Mouse (Mus musculus) embryonic facial prominence, embryonic 14.5 days (tissue): ENCODE data around the gene Susd6. TPM values are rescaled to one million over a fixed set of nuclear protein-coding genes. Genes with fewer than 3 reads are reported as not detected.

Experiments used
- ATAC-seq: fragments of 200-750 bp; cut with Nextera tagmentation; 2 replicates; pipeline ENCODE4 v1.8.0; 2017; ENCODE audit warnings: low read depth, moderate number of reproducible peaks, moderate TSS enrichment
- DNase-seq: peaks from one replicate; pipeline ENCODE4 v3.0.0-alpha.2; 2015; ENCODE audit warnings: low spot score
- H3K27ac ChIP-seq: fragments of 300-500 bp; sonication (generic); replicated peaks from 2 replicates; pipeline ENCODE4 v1.5.1; 2014; ENCODE audit warnings: low read depth, mild to moderate bottlenecking, low read length, moderate library complexity
- H3K27me3 ChIP-seq: fragments of 300-500 bp; sonication (generic); replicated peaks from 2 replicates; pipeline ENCODE4 v1.6.1; 2014; ENCODE audit warnings: low read length; ENCODE audit not compliant: control insufficient read depth, insufficient read depth
- H3K36me3 ChIP-seq: fragments of 300-500 bp; sonication (generic); 2 replicates; pipeline ENCODE4 v1.6.1; 2014; ENCODE audit warnings: low read length, mixed read lengths; ENCODE audit not compliant: control insufficient read depth, insufficient read depth
- H3K4me1 ChIP-seq: fragments of 300-500 bp; sonication (generic); 2 replicates; pipeline ENCODE4 v1.6.1; 2014; ENCODE audit warnings: antibody characterized with exemption, low read length; ENCODE audit not compliant: control insufficient read depth, insufficient read depth
- H3K4me2 ChIP-seq: fragments of 300-500 bp; sonication (generic); 2 replicates; pipeline ENCODE4 v1.6.1; 2014; ENCODE audit warnings: low read depth, mild to moderate bottlenecking, low read length, moderate library complexity, mixed read lengths
- H3K4me3 ChIP-seq: fragments of 300-500 bp; sonication (generic); 2 replicates; pipeline ENCODE4 v1.5.1; 2014; ENCODE audit warnings: low read depth, mild to moderate bottlenecking, low read length
- H3K9ac ChIP-seq: fragments of 300-500 bp; sonication (generic); 2 replicates; pipeline ENCODE4 v1.6.1; 2014; ENCODE audit warnings: low read depth, mild to moderate bottlenecking, low read length, moderate library complexity, mixed read lengths
- H3K9me3 ChIP-seq: fragments of 300-500 bp; sonication (generic); 2 replicates; pipeline ENCODE4 v1.6.1; 2016; ENCODE audit warnings: low read length; ENCODE audit not compliant: control insufficient read depth
- WGBS: fragments of 180-500 bp; shearing (Covaris S2); extraction: QIAGEN DNeasy Blood & Tissue Kit; methylation state at CpG from one replicate; pipeline ENCODE4 v1.1.7; 2014; 5-methylcytosine and 5-hydroxymethylcytosine counted together
- polyA plus RNA-seq: library from polyadenylated mRNA; unstranded; fragments of >200 nt; fragmentation: Nextera tagmentation; extraction: Ambion mirVana; gene quantifications from 2 replicates; pipeline ENCODE4 v1.2.1, GENCODE M21; 2014

Gene Susd6
- polyA plus RNA-seq, 1 experiment from 2014 or later = 20.6 TPM

- no peak overlapping the region for H3K27ac ChIP-seq
- H3K4me2 ChIP-seq = no peak overlapping the region
- no peak overlapping the region for H3K9ac ChIP-seq
- DNase-seq (no peak), ATAC-seq (no peak)
- H3K27me3 ChIP-seq = no peaks in the 10 kb centered on the region
- no peaks in the 10 kb centered on the region for H3K4me1 ChIP-seq
- 83% methylated on average over 4 of the region's 4 CpGs for WGBS
- H3K4me3 ChIP-seq = no peak overlapping the region
- no peaks in the 10 kb centered on the region for H3K36me3 ChIP-seq
- no peaks in the 10 kb centered on the region for H3K9me3 ChIP-seq
These were observed 10.6 kb upstream of the Susd6 start for GRCm38 (mm10) chr12:80779760-80780159.

- no peak overlapping the region for H3K9ac ChIP-seq
- no peaks in the 10 kb centered on the region for H3K27me3 ChIP-seq
- DNase-seq = no peak
- no peaks in the 10 kb centered on the region for H3K36me3 ChIP-seq
- no peaks in the 10 kb centered on the region for H3K4me1 ChIP-seq
- no peak overlapping the region for H3K4me2 ChIP-seq
- H3K4me3 ChIP-seq = no peak overlapping the region
- no peaks in the 10 kb centered on the region for H3K9me3 ChIP-seq
- H3K27ac ChIP-seq = no peak overlapping the region
- no peak for ATAC-seq
- WGBS = 76% methylated on average over 3 of the region's 3 CpGs
These were observed 8.1 kb upstream of the Susd6 start for GRCm38 (mm10) chr12:80782190-80782589.

GRCm38 (mm10) chr12:80782892-80783291 lies 7.4 kb upstream of the Susd6 start:
- H3K4me1 ChIP-seq = no peaks in the 10 kb centered on the region
- no peak overlapping the region for H3K4me2 ChIP-seq
- H3K27ac ChIP-seq = no peak overlapping the region
- H3K27me3 ChIP-seq = no peaks in the 10 kb centered on the region
- no peaks in the 10 kb centered on the region for H3K36me3 ChIP-seq
- WGBS = 35% methylated on average over 3 of the region's 3 CpGs
- no peak overlapping the region for H3K9ac ChIP-seq
- no peak overlapping the region for H3K4me3 ChIP-seq
- no peaks in the 10 kb centered on the region for H3K9me3 ChIP-seq
- ATAC-seq = no peak
- DNase-seq = no peak

- ATAC-seq (no peak), DNase-seq (no peak)
- Histone ChIP-seq H3K27ac (no peak overlapping the region), H3K4me2 (no peak overlapping the region), H3K36me3 (no peaks in the 10 kb centered on the region), H3K4me1 (no peaks in the 10 kb centered on the region), H3K9ac (no peak overlapping the region), H3K4me3 (no peak overlapping the region), H3K9me3 (no peaks in the 10 kb centered on the region), H3K27me3 (no peaks in the 10 kb centered on the region)
- WGBS = 64% methylated on average over 1 of the region's 1 CpGs
These were observed 6.4 kb upstream of the Susd6 start for GRCm38 (mm10) chr12:80783889-80784288.

GRCm38 (mm10) chr12:80785005-80785404 lies 5.3 kb upstream of the Susd6 start:
- Histone ChIP-seq H3K9ac (no peak overlapping the region), H3K4me3 (no peak overlapping the region), H3K9me3 (no peaks in the 10 kb centered on the region), H3K27me3 (no peaks in the 10 kb centered on the region), H3K4me2 (no peak overlapping the region), H3K36me3 (no peaks in the 10 kb centered on the region), H3K27ac (no peak overlapping the region), H3K4me1 (peaks cover 4% of the 10 kb centered on the region; the same call in 1 of the 2 replicates)
- WGBS = 80% methylated on average over 5 of the region's 5 CpGs
- DNase-seq = no peak
- no peak for ATAC-seq

GRCm38 (mm10) chr12:80785597-80785996 lies 4.7 kb upstream of the Susd6 start:
- H3K27me3 ChIP-seq = no peaks in the 10 kb centered on the region
- no peak overlapping the region for H3K27ac ChIP-seq
- H3K4me3 ChIP-seq = no peak overlapping the region
- H3K9ac ChIP-seq = no peak overlapping the region
- no peaks in the 10 kb centered on the region for H3K9me3 ChIP-seq
- DNase-seq = no peak
- 80% methylated on average over 4 of the region's 4 CpGs for WGBS
- ATAC-seq = no peak
- H3K36me3 ChIP-seq = no peaks in the 10 kb centered on the region
- no peak overlapping the region for H3K4me2 ChIP-seq
- peaks cover 4% of the 10 kb centered on the region; the same call in 1 of the 2 replicates for H3K4me1 ChIP-seq

- H3K27ac ChIP-seq = no peak overlapping the region
- no peak overlapping the region for H3K4me2 ChIP-seq
- H3K4me3 ChIP-seq = no peak overlapping the region
- DNase-seq = no peak
- no peaks in the 10 kb centered on the region for H3K36me3 ChIP-seq
- 75% methylated on average over 1 of the region's 1 CpGs for WGBS
- H3K9me3 ChIP-seq = no peaks in the 10 kb centered on the region
- H3K9ac ChIP-seq = no peak overlapping the region
- no peak for ATAC-seq
- peaks cover 5% of the 10 kb centered on the region; the same call in 1 of the 2 replicates for H3K4me1 ChIP-seq
- no peaks in the 10 kb centered on the region for H3K27me3 ChIP-seq
These were observed 3.7 kb upstream of the Susd6 start for GRCm38 (mm10) chr12:80786591-80786990.

GRCm38 (mm10) chr12:80787604-80788003 lies 2.7 kb upstream of the Susd6 start:
- Histone ChIP-seq H3K27me3 (no peaks in the 10 kb centered on the region), H3K4me2 (no peak overlapping the region), H3K36me3 (no peaks in the 10 kb centered on the region), H3K9me3 (no peaks in the 10 kb centered on the region), H3K9ac (no peak overlapping the region), H3K4me1 (peaks cover 14% of the 10 kb centered on the region), H3K4me3 (no peak overlapping the region), H3K27ac (no peak overlapping the region)
- no peak for ATAC-seq
- DNase-seq = no peak
- 46% methylated on average over 11 of the region's 11 CpGs for WGBS

GRCm38 (mm10) chr12:80788188-80788587 lies 2.1 kb upstream of the Susd6 start:
- H3K4me1 ChIP-seq = peaks cover 16% of the 10 kb centered on the region
- H3K9ac ChIP-seq = no peak overlapping the region
- no peak overlapping the region for H3K27ac ChIP-seq
- H3K4me3 ChIP-seq = no peak overlapping the region
- H3K27me3 ChIP-seq = no peaks in the 10 kb centered on the region
- no peak for ATAC-seq
- H3K9me3 ChIP-seq = no peaks in the 10 kb centered on the region
- 77% methylated on average over 3 of the region's 3 CpGs for WGBS
- H3K36me3 ChIP-seq = no peaks in the 10 kb centered on the region
- no peak for DNase-seq
- H3K4me2 ChIP-seq = no peak overlapping the region
